Mouse (Mus musculus): Measurements from ENCODE around the gene Asb15. TPM values are rescaled to one million over a fixed set of nuclear protein-coding genes. Genes with fewer than 3 reads are reported as not detected.
A peak's percentile ranks its signal among the peaks of the same experiment; 100 is the strongest.

The Asb15 gene
- total and polyA plus RNA-seq, 2 experiments from 2014 or later, result 0.24 to 0.31 TPM

- TF ChIP-seq CTCF (IDR thresholded peaks at IDR 0.05; ENCODE audit: low read depth), result no peak
- ATAC-seq (no peak), DNase-seq (ENCODE audit: low spot score) (no peak)
- Histone ChIP-seq H3K4me1 (ENCODE audit: insufficient read depth, low read length) (no peaks in the 10 kb centered on the region), H3K9ac (replicated peaks; ENCODE audit: low read length) (no peak overlapping the region), H3K4me2 (ENCODE audit: low read depth, low read length) (no peak overlapping the region), H3K36me3 (ENCODE audit: insufficient read depth, low read length) (no peaks in the 10 kb centered on the region), H3K9me3 (ENCODE audit: low read length) (no peaks in the 10 kb centered on the region), H3K27ac (no peak overlapping the region), H3K4me3 (ENCODE audit: low read length) (no peak overlapping the region), H3K27me3 (ENCODE audit: insufficient read depth, low read length) (no peaks in the 10 kb centered on the region)
Measured at GRCm38 (mm10) chr6:24573319-24573718, 45.4 kb downstream of the Asb15 start.

GRCm38 (mm10) chr6:24583456-24583855, 55.5 kb downstream of the Asb15 start:
- Histone ChIP-seq H3K27ac (no peak overlapping the region), H3K27me3 (ENCODE audit: insufficient read depth, low read length) (no peaks in the 10 kb centered on the region), H3K9me3 (ENCODE audit: low read length) (no peaks in the 10 kb centered on the region), H3K9ac (replicated peaks; ENCODE audit: low read length) (no peak overlapping the region), H3K4me1 (ENCODE audit: insufficient read depth, low read length) (no peaks in the 10 kb centered on the region), H3K4me2 (ENCODE audit: low read depth, low read length) (no peak overlapping the region), H3K36me3 (ENCODE audit: insufficient read depth, low read length) (no peaks in the 10 kb centered on the region), H3K4me3 (ENCODE audit: low read length) (no peak overlapping the region)
- DNase-seq (ENCODE audit: low spot score), result no peak
- ATAC-seq, result no peak
- no peak for TF ChIP-seq CTCF (IDR thresholded peaks at IDR 0.05; ENCODE audit: low read depth)
- 79% methylated on average over 3 of the region's 3 CpGs for WGBS

GRCm38 (mm10) chr6:24585431-24586310, 57.7 kb downstream of the Asb15 start:
- no peak overlapping the region for H3K27ac ChIP-seq
- no peak overlapping the region for H3K9ac ChIP-seq (replicated peaks; ENCODE audit: low read length)
- WGBS, result 57% methylated on average over 10 of the region's 10 CpGs
- no peak for TF ChIP-seq CTCF (IDR thresholded peaks at IDR 0.05; ENCODE audit: low read depth)
- H3K27me3 ChIP-seq (ENCODE audit: insufficient read depth, low read length), result no peaks in the 10 kb centered on the region
- H3K4me1 ChIP-seq (ENCODE audit: insufficient read depth, low read length), result no peaks in the 10 kb centered on the region
- ATAC-seq (no peak), DNase-seq (ENCODE audit: low spot score) (no peak)
- H3K9me3 ChIP-seq (ENCODE audit: low read length), result no peaks in the 10 kb centered on the region
- no peak overlapping the region for H3K4me3 ChIP-seq (ENCODE audit: low read length)
- H3K36me3 ChIP-seq (ENCODE audit: insufficient read depth, low read length), result no peaks in the 10 kb centered on the region
- H3K4me2 ChIP-seq (ENCODE audit: low read depth, low read length), result no peak overlapping the region

GRCm38 (mm10) chr6:24586885-24587284, 58.9 kb downstream of the Asb15 start:
- TF ChIP-seq CTCF (IDR thresholded peaks at IDR 0.05; ENCODE audit: low read depth), result no peak
- no peaks in the 10 kb centered on the region for H3K36me3 ChIP-seq (ENCODE audit: insufficient read depth, low read length)
- no peak overlapping the region for H3K27ac ChIP-seq
- no peak overlapping the region for H3K4me2 ChIP-seq (ENCODE audit: low read depth, low read length)
- ATAC-seq, result peak; percentile 67; the same call in 1 of the 2 replicates
- H3K27me3 ChIP-seq (ENCODE audit: insufficient read depth, low read length), result no peaks in the 10 kb centered on the region
- DNase-seq (ENCODE audit: low spot score), result peak; percentile 48
- H3K4me3 ChIP-seq (ENCODE audit: low read length), result no peak overlapping the region
- no peaks in the 10 kb centered on the region for H3K4me1 ChIP-seq (ENCODE audit: insufficient read depth, low read length)
- no peaks in the 10 kb centered on the region for H3K9me3 ChIP-seq (ENCODE audit: low read length)
- no peak overlapping the region for H3K9ac ChIP-seq (replicated peaks; ENCODE audit: low read length)
- 22% methylated on average over 3 of the region's 3 CpGs for WGBS

- 88% methylated on average over 5 of the region's 5 CpGs for WGBS
- TF ChIP-seq CTCF (IDR thresholded peaks at IDR 0.05; ENCODE audit: low read depth), result no peak
- no peaks in the 10 kb centered on the region for H3K36me3 ChIP-seq (ENCODE audit: insufficient read depth, low read length)
Measured at GRCm38 (mm10) chr6:24590282-24590681, 62.3 kb downstream of the Asb15 start.

GRCm38 (mm10) chr6:24591525-24592218, 63.7 kb downstream of the Asb15 start:
- Histone ChIP-seq H3K4me1 (ENCODE audit: insufficient read depth, low read length) (no peaks in the 10 kb centered on the region), H3K9ac (replicated peaks; ENCODE audit: low read length) (no peak overlapping the region), H3K4me3 (ENCODE audit: low read length) (no peak overlapping the region), H3K27ac (no peak overlapping the region), H3K27me3 (ENCODE audit: insufficient read depth, low read length) (no peaks in the 10 kb centered on the region), H3K9me3 (ENCODE audit: low read length) (no peaks in the 10 kb centered on the region), H3K4me2 (ENCODE audit: low read depth, low read length) (no peak overlapping the region), H3K36me3 (ENCODE audit: insufficient read depth, low read length) (no peaks in the 10 kb centered on the region)
- DNase-seq (ENCODE audit: low spot score) (no peak), ATAC-seq (no peak)
- no peak for TF ChIP-seq CTCF (IDR thresholded peaks at IDR 0.05; ENCODE audit: low read depth)
- WGBS, result 49% methylated on average over 10 of the region's 10 CpGs

More at GRCm38 (mm10) chr6:24590282-24590681, 62.3 kb downstream of the Asb15 start:
- DNase-seq (ENCODE audit: low spot score) (no peak), ATAC-seq (no peak)
- Histone ChIP-seq H3K4me1 (ENCODE audit: insufficient read depth, low read length) (no peaks in the 10 kb centered on the region), H3K9ac (replicated peaks; ENCODE audit: low read length) (no peak overlapping the region), H3K27me3 (ENCODE audit: insufficient read depth, low read length) (no peaks in the 10 kb centered on the region), H3K27ac (no peak overlapping the region), H3K9me3 (ENCODE audit: low read length) (no peaks in the 10 kb centered on the region), H3K4me2 (ENCODE audit: low read depth, low read length) (no peak overlapping the region), H3K4me3 (ENCODE audit: low read length) (no peak overlapping the region)

Measured in hindbrain, postnatal 0 days (tissue).